Mouse (Mus musculus) cerebellum, adult 2 months (tissue): ENCODE measurements at regions not wholly inside any gene's neighbourhood (a gene's known extent, or its start where the extent isn't known, plus 50 kb on each side); places are given as distances from the start of the nearest gene placed in this dataset.

Source experiments
- CTCF ChIP-seq: fragments of 200-500 bp; IDR thresholded peaks from 2 replicates; pipeline ENCODE4 v1.5.1; 2011; ENCODE audit warnings: low read depth, mild to moderate bottlenecking, control low read depth, low read length, moderate library complexity, borderline replicate concordance; ENCODE audit not compliant: insufficient read depth
- POLR2A ChIP-seq: fragments of 200-500 bp; IDR thresholded peaks from 2 replicates; pipeline ENCODE4 v1.6.1; 2011; ENCODE audit warnings: low read length, control low read depth, borderline replicate concordance; ENCODE audit not compliant: insufficient read depth

DNA sequence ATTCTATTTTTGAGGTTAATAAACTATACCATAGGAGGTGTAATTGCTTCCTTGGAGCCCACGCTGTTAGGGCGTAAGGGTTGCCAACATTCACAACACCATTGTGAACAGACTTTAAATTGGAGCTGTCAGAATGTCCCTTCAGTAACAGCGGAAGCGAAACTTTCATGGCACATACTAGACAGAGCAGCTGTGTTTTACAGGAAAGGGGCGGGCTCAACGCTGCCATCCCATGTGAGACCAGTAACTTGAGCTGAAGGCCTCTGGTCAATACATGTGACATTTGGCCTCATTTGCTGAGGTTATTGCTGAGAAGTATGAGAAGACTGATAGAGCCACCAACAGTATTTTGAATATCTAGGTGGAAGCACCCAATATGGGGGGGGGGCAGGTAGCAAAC is 83.5 kb upstream of the Dock1 start:
- TF ChIP-seq CTCF, result no peak
- TF ChIP-seq POLR2A, result no peak
